Mouse (Mus musculus) heart, adult 2 months (tissue): ENCODE results near the gene Ccdc34. TPM values are rescaled to one million over a fixed set of nuclear protein-coding genes. Genes with fewer than 3 reads are reported as not detected.

Source experiments
- DNase-seq, 2 experiments: peaks; one replicate each; pipeline ENCODE4 v3.0.0; 2021
- H3K27ac ChIP-seq: fragments of 200-600 bp; 2 replicates; pipeline ENCODE4 v1.8.1; 2022
- H3K27me3 ChIP-seq: fragments of 200-500 bp; 2 replicates; pipeline ENCODE4 v1.6.1; 2012; ENCODE audit warnings: mild to moderate bottlenecking, low read length, inconsistent platforms, mixed read lengths; ENCODE audit not compliant: control insufficient read depth, insufficient read depth
- H3K36me3 ChIP-seq: fragments of 200-500 bp; 2 replicates; pipeline ENCODE4 v1.6.1; 2012; ENCODE audit warnings: low read length, inconsistent platforms; ENCODE audit not compliant: control insufficient read depth, insufficient read depth
- H3K4me1 ChIP-seq: fragments of 200-500 bp; 2 replicates; pipeline ENCODE4 v1.6.1; 2011; ENCODE audit warnings: low read length; ENCODE audit not compliant: control insufficient read depth, insufficient read depth
- H3K4me3 ChIP-seq: fragments of 200-600 bp; 2 replicates; pipeline ENCODE4 v1.8.1; 2022
- H3K79me2 ChIP-seq: fragments of 200-500 bp; replicated peaks from 2 replicates; pipeline ENCODE4 v1.6.1; 2012; ENCODE audit warnings: mild to moderate bottlenecking, inconsistent platforms, low read length, moderate library complexity, mixed read lengths; ENCODE audit not compliant: control insufficient read depth, insufficient read depth
- H3K9ac ChIP-seq: fragments of 200-500 bp; 2 replicates; pipeline ENCODE4 v1.6.1; 2012; ENCODE audit warnings: low read depth, mild to moderate bottlenecking, control low read depth, inconsistent platforms, low read length, mixed read lengths
- CTCF ChIP-seq: fragments of 200-600 bp; IDR thresholded peaks from 2 replicates; pipeline ENCODE4 v1.8.1; 2022; ENCODE audit warnings: antibody characterized with exemption, mild to moderate bottlenecking, moderate library complexity
- EP300 ChIP-seq: fragments of 200-500 bp; IDR thresholded peaks from 2 replicates; pipeline ENCODE4 v1.6.1; 2011; ENCODE audit warnings: low read depth, low read length, control low read depth; ENCODE audit not compliant: insufficient read depth
- POLR2A ChIP-seq: fragments of 200-500 bp; IDR thresholded peaks from 2 replicates; pipeline ENCODE4 v1.6.1; 2011; ENCODE audit warnings: mild to moderate bottlenecking, low read depth, low read length, control low read depth; ENCODE audit not compliant: insufficient read depth
- WGBS: fragments of 180-500 bp; shearing (Covaris S2); methylation state at CpG from one replicate; pipeline ENCODE4 v1.1.7; 2018; 5-methylcytosine and 5-hydroxymethylcytosine counted together
- intact Hi-C: fragments of 180-260 bp; cut with DNase I; formaldehyde crosslinking; loops from one replicate; pipeline ENCODE4 v1.15.1; 2025
- polyA plus RNA-seq: library from polyadenylated mRNA; depleted of rRNA; stranded (reverse); fragments of >200 nt; gene quantifications from 2 replicates; pipeline ENCODE4 v1.2.3, GENCODE M21; 2012
- total RNA-seq, 2 experiments: library from RNA; stranded (reverse); gene quantifications; 2 replicates each; pipeline ENCODE4 v1.2.3; 2021

Gene Ccdc34
- total and polyA plus RNA-seq, 3 experiments = 1.8 to 4.6 (median 4.1) TPM

DNA sequence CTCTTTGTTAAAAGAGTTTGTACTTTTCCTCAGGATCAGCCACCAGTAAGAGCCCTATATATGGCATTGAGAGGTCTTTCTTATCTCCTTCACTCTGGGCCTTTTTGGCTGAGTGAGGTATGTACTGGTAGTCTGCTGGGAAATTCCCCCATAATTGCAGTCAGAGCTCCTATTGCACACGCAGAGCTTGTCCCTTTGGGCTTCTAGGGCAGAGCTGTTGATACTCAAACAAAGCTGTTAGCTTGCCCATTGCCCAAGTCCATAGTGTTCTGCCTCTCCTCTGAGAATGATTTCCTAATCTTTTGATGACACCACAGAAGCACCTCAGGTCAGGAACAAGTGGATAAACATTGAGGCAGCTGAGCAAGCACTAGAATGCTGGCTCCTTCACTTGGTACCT is 32.7 kb upstream of the Ccdc34 start:
- no peak for TF ChIP-seq EP300
- TF ChIP-seq POLR2A = no peak
- no peak for TF ChIP-seq CTCF
- Histone ChIP-seq H3K4me3 (no peak overlapping the region), H3K4me1 (peaks cover 4% of the 10 kb centered on the region; the same call in 1 of the 2 replicates), H3K9ac (no peak overlapping the region), H3K27ac (no peak overlapping the region), H3K36me3 (no peaks in the 10 kb centered on the region), H3K79me2 (peaks cover 2% of the 10 kb centered on the region; the same call in 1 of the 2 replicates), H3K27me3 (no peaks in the 10 kb centered on the region)
- intact Hi-C loops = no loop called here
- 27% methylated on average over 1 of the region's 1 CpGs for WGBS
- DNase-seq = no peak

- Histone ChIP-seq H3K4me3 (no peak overlapping the region), H3K9ac (no peak overlapping the region), H3K36me3 (no peaks in the 10 kb centered on the region), H3K27ac (no peak overlapping the region), H3K79me2 (peaks cover 2% of the 10 kb centered on the region; the same call in 1 of the 2 replicates), H3K4me1 (peaks cover 2% of the 10 kb centered on the region; the same call in 1 of the 2 replicates), H3K27me3 (no peaks in the 10 kb centered on the region)
- intact Hi-C loops = no loop called here
- no peak for TF ChIP-seq POLR2A
- no peak for TF ChIP-seq CTCF
- TF ChIP-seq EP300 = no peak
- no peak for DNase-seq
- WGBS = 64% methylated on average over 9 of the region's 9 CpGs
Measured at GRCm38 (mm10) chr2:109985560-109985959, 32.1 kb upstream of the Ccdc34 start.

DNA sequence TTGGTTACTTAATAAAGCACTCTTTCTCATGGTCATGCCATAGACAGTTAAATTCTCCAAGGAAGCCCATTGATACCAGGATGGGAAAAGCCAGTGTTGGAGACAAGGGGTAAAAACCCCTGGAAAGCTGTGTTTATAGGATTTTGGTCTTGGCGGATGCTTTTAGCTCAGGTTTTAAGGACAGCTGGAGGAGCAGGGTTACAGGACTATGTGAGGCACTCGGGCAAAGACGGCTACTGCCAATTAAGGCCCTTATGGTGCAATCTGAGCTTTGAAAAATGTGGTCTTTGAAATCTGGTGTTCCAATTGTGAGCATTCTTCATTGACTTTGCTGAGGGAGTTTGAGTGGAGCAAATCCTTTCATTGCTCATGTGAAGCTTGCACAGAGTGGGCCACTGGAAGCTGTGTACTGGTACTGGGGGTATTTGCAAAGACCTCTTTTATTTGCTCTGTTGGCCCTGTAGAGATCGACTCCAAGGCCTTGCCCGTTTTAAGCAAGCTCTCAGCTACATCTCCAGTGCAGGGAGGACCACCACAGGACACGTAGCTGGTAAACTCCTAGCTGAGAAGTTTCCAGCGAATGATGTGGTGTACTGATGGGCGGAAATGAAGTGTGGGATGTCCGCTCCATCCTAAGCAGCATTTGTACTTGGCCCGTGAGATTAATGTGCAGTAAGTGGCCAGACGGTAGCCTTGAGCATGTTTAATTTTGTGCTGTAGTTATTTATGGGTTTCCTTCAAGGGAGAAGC is 31.4 kb upstream of the Ccdc34 start:
- 87% methylated on average over 11 of the region's 11 CpGs for WGBS
- Histone ChIP-seq H3K4me3 (no peak overlapping the region), H3K36me3 (no peaks in the 10 kb centered on the region), H3K79me2 (peaks cover 2% of the 10 kb centered on the region; the same call in 1 of the 2 replicates), H3K4me1 (peaks cover 2% of the 10 kb centered on the region; the same call in 1 of the 2 replicates), H3K9ac (no peak overlapping the region), H3K27me3 (no peaks in the 10 kb centered on the region), H3K27ac (no peak overlapping the region)
- DNase-seq = no peak
- TF ChIP-seq EP300 (no peak), CTCF (no peak), POLR2A (no peak)
- intact Hi-C loops = no loop called here

DNA sequence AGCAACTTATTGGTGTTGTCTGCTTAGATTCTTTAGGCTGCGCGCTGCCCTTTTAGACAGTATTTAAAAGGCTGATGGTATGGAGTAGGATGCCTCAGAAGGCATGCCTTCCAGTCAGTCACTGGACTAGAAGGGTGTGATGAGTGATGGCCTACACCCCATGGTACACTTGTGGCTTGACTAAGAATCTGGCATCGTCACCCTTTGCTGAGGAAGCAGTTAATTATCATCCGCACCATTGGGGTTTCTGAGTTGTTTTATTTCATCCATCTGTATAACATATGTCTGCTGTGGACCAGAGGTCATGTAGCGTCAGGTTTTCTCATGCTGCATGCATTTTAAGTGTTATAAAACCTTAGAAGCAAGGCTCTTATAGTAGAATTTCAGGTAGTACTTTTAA is 29.7 kb upstream of the Ccdc34 start:
- intact Hi-C loops = no loop called here
- no peak overlapping the region for H3K4me3 ChIP-seq
- peaks cover 2% of the 10 kb centered on the region; the same call in 1 of the 2 replicates for H3K4me1 ChIP-seq
- DNase-seq = no peak
- no peak for TF ChIP-seq EP300
- no peak for TF ChIP-seq CTCF
- no peak for TF ChIP-seq POLR2A
- H3K27ac ChIP-seq = no peak overlapping the region
- H3K9ac ChIP-seq = no peak overlapping the region
- 90% methylated on average over 5 of the region's 5 CpGs for WGBS
- H3K27me3 ChIP-seq = no peaks in the 10 kb centered on the region
- H3K36me3 ChIP-seq = no peaks in the 10 kb centered on the region
- H3K79me2 ChIP-seq = no peaks in the 10 kb centered on the region

DNA sequence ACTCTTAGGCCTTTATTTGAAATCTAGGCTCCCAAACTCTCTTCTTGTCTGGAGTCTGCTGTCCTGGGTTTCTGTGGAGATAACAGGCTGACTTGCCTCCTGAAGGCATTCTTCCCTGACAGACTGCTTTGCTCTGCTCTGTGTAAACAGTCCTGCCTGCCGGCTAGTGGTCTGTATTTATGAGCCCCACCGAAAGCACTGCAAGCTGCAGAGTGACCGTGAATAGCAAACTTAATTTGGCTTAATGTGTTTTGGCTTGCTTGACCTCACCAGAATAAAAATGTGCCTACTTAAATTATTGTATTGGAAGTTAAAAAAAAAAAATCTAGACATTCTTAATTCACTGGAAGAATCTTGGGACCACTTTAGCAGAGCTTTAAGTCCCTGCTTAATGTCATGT is 28.4 kb upstream of the Ccdc34 start:
- intact Hi-C loops = no loop called here
- 32% methylated on average over 3 of the region's 3 CpGs for WGBS
- H3K9ac ChIP-seq = no peak overlapping the region

More for the DNA sequence above, 28.4 kb upstream of the Ccdc34 start:
- Histone ChIP-seq H3K79me2 (no peaks in the 10 kb centered on the region), H3K27ac (no peak overlapping the region), H3K27me3 (no peaks in the 10 kb centered on the region), H3K4me3 (no peak overlapping the region), H3K4me1 (peaks cover 2% of the 10 kb centered on the region; the same call in 1 of the 2 replicates), H3K36me3 (no peaks in the 10 kb centered on the region)
- no peak for DNase-seq
- TF ChIP-seq POLR2A (no peak), CTCF (no peak), EP300 (no peak)
